In genomic region chr8:4292738-4293137, GRCm38 (mm10) we compare ENCODE assay signal across 26 mouse cellular contexts. TPM values are rescaled to one million over a fixed set of nuclear protein-coding genes. Genes with fewer than 3 reads are reported as not detected.
DNase-seq lines count a peak whose midpoint lies in the region; ATAC-seq and TF ChIP-seq lines count a peak whose summit lies in the region.
"Had no signal": no experiment of that assay in that cellular context is flagged by ENCODE, and none has a peak within 500 bp of the region (broad histone marks: within the 10 kb centered on the region; RNA-seq: fewer than 3 reads in every experiment).

No protein-coding gene starts in this region.

- no peaks in the 10 kb centered on the region for H3K9me3 ChIP-seq in heart, embryonic 11.5 days (replicated peaks; ENCODE audit: control insufficient read depth, low read length)
- H3K9me3 ChIP-seq in midbrain, postnatal 0 days (ENCODE audit: low read length): no peaks in the 10 kb centered on the region
- H3K9me3 ChIP-seq in midbrain, embryonic 16.5 days (replicated peaks; ENCODE audit: control insufficient read depth, low read length, poor library complexity, severe bottlenecking): no peaks in the 10 kb centered on the region
- H3K9me3 ChIP-seq: embryonic facial prominence, embryonic 10.5 days; embryonic facial prominence, embryonic 15.5 days; forebrain, embryonic 12.5 days; heart, embryonic 15.5 days; hindbrain, embryonic 12.5 days; liver, embryonic 15.5 days; megakaryocyte, embryonic 14.5 days; midbrain, embryonic 12.5 days had no signal

- no peak for TF ChIP-seq EP300 in heart, adult 2 months (IDR thresholded peaks at IDR 0.05; ENCODE audit: insufficient read depth, low read depth, low read length)

- no peak overlapping the region for H3K4me3 ChIP-seq in heart, adult 2 months
- H3K4me3 ChIP-seq in heart, embryonic 11.5 days (ENCODE audit: low read depth, low read length): no peak overlapping the region
- no peak overlapping the region for H3K4me3 ChIP-seq in layer of hippocampus, adult 2 months
- H3K4me3 ChIP-seq in midbrain, postnatal 0 days (ENCODE audit: low read depth, low read length): no peak overlapping the region
- no peak overlapping the region for H3K4me3 ChIP-seq in midbrain, embryonic 16.5 days (ENCODE audit: low read depth, low read length)
- H3K4me3 ChIP-seq: embryonic facial prominence, embryonic 10.5 days; embryonic facial prominence, embryonic 15.5 days; forebrain, embryonic 12.5 days; heart, embryonic 15.5 days; hindbrain, embryonic 12.5 days; liver, embryonic 15.5 days; megakaryocyte, embryonic 14.5 days; midbrain, embryonic 12.5 days had no signal

- intact Hi-C loops in heart, adult 2 months (cut with DNase I): no loop called here

- no peak overlapping the region for H3K27ac ChIP-seq in heart, adult 2 months
- no peak overlapping the region for H3K27ac ChIP-seq in heart, embryonic 11.5 days (ENCODE audit: low read depth, low read length)
- H3K27ac ChIP-seq in layer of hippocampus, adult 2 months: peak overlapping the region; percentile 43; the same call in 1 of the 2 replicates
- no peak overlapping the region for H3K27ac ChIP-seq in midbrain, postnatal 0 days (ENCODE audit: low read depth, low read length)
- H3K27ac ChIP-seq in midbrain, embryonic 16.5 days (ENCODE audit: low read length): no peak overlapping the region
- H3K27ac ChIP-seq: embryonic facial prominence, embryonic 10.5 days; embryonic facial prominence, embryonic 15.5 days; forebrain, embryonic 12.5 days; heart, embryonic 15.5 days; hindbrain, embryonic 12.5 days; liver, embryonic 15.5 days; midbrain, embryonic 12.5 days had no signal

- TF ChIP-seq CTCF in heart, adult 2 months (IDR thresholded peaks at IDR 0.05): peak; percentile 50
- TF ChIP-seq CTCF in layer of hippocampus, adult 2 months (conservative IDR thresholded peaks at IDR 0.05): peak; percentile 74
- peak; percentile 54 for TF ChIP-seq CTCF in midbrain, postnatal 0 days (IDR thresholded peaks at IDR 0.05)

- H3K27me3 ChIP-seq in heart, adult 2 months (ENCODE audit: control insufficient read depth, insufficient read depth, low read length): no peaks in the 10 kb centered on the region
- H3K27me3 ChIP-seq in heart, embryonic 11.5 days (ENCODE audit: control insufficient read depth, insufficient read depth, low read length): no peaks in the 10 kb centered on the region
- no peaks in the 10 kb centered on the region for H3K27me3 ChIP-seq in midbrain, postnatal 0 days (ENCODE audit: insufficient read depth, low read length)
- no peaks in the 10 kb centered on the region for H3K27me3 ChIP-seq in midbrain, embryonic 16.5 days (ENCODE audit: control insufficient read depth, insufficient read depth, low read depth, low read length)
- H3K27me3 ChIP-seq: embryonic facial prominence, embryonic 15.5 days; forebrain, embryonic 12.5 days; heart, embryonic 15.5 days; hindbrain, embryonic 12.5 days; liver, embryonic 15.5 days; megakaryocyte, embryonic 14.5 days; midbrain, embryonic 12.5 days had no signal

- H3K4me2 ChIP-seq in heart, embryonic 11.5 days: no peak overlapping the region
- no peak overlapping the region for H3K4me2 ChIP-seq in midbrain, postnatal 0 days (ENCODE audit: low read depth, low read length, poor library complexity, severe bottlenecking)
- no peak overlapping the region for H3K4me2 ChIP-seq in midbrain, embryonic 16.5 days (ENCODE audit: low read length)
- H3K4me2 ChIP-seq: embryonic facial prominence, embryonic 15.5 days; forebrain, embryonic 12.5 days; heart, embryonic 15.5 days; hindbrain, embryonic 12.5 days; liver, embryonic 15.5 days; midbrain, embryonic 12.5 days had no signal

- no peak overlapping the region for H3K9ac ChIP-seq in heart, adult 2 months (ENCODE audit: low read depth, low read length)
- no peak overlapping the region for H3K9ac ChIP-seq in heart, embryonic 11.5 days (ENCODE audit: low read depth, low read length)
- H3K9ac ChIP-seq in midbrain, postnatal 0 days (replicated peaks; ENCODE audit: low read length, poor library complexity, severe bottlenecking): no peak overlapping the region
- no peak overlapping the region for H3K9ac ChIP-seq in midbrain, embryonic 16.5 days (ENCODE audit: low read depth, low read length)
- H3K9ac ChIP-seq: embryonic facial prominence, embryonic 15.5 days; forebrain, embryonic 12.5 days; heart, embryonic 15.5 days; hindbrain, embryonic 12.5 days; liver, embryonic 15.5 days; midbrain, embryonic 12.5 days had no signal

- no peak for TF ChIP-seq POLR2A in heart, adult 2 months (IDR thresholded peaks at IDR 0.05; ENCODE audit: insufficient read depth, low read depth, low read length)

- 85% methylated on average over 5 of the region's 5 CpGs for WGBS in heart, adult 2 months
- 91% methylated on average over 5 of the region's 5 CpGs for WGBS in heart, embryonic 11.5 days (ENCODE audit: insufficient replicate concordance)
- WGBS in midbrain, postnatal 0 days: 91% methylated on average over 5 of the region's 5 CpGs
- 95% methylated on average over 5 of the region's 5 CpGs for WGBS in midbrain, embryonic 16.5 days

- no peaks in the 10 kb centered on the region for H3K79me2 ChIP-seq in heart, adult 2 months (replicated peaks; ENCODE audit: control insufficient read depth, insufficient read depth, low read length)

- no peak for ATAC-seq in heart, embryonic 11.5 days (replicated peaks; ENCODE audit: insufficient number of reproducible peaks, low FRiP score, low TSS enrichment)
- ATAC-seq in midbrain, postnatal 0 days (ENCODE audit: low FRiP score): no peak
- ATAC-seq in midbrain, embryonic 16.5 days: no peak
- ATAC-seq: CD4-positive, CD25-positive, alpha-beta regulatory T cell, adult 4 months; inflammation-experienced regulatory T-cells, adult 6 months; lung, postnatal 0 days had no signal

- DNase-seq in heart, adult 2 months: no peak
- DNase-seq in layer of hippocampus, adult 2 months (ENCODE audit: low spot score in 2 of 2): no peak
- no peak for DNase-seq in layer of hippocampus, adult 9-10 months (ENCODE audit: low spot score)
- no peak for DNase-seq in midbrain, postnatal 0 days (ENCODE audit: low spot score)
- DNase-seq in spleen, postnatal 4 days (ENCODE audit: low spot score in 2 of 2): no peak
- DNase-seq: adrenal gland, adult 8-10 months; cerebellum, adult 8-10 months; cerebellum, postnatal 25 days; kidney, adult 2 months; kidney, postnatal 10 days; left cerebral cortex, postnatal 4 days; lung, postnatal 4 days; thymus, postnatal 14 days had no signal

- H3K4me1 ChIP-seq in heart, adult 2 months (ENCODE audit: control insufficient read depth, insufficient read depth, low read length): no peaks in the 10 kb centered on the region
- no peaks in the 10 kb centered on the region for H3K4me1 ChIP-seq in heart, embryonic 11.5 days (ENCODE audit: control insufficient read depth, insufficient read depth, low read length)
- no peaks in the 10 kb centered on the region for H3K4me1 ChIP-seq in midbrain, postnatal 0 days (ENCODE audit: insufficient read depth, low read length)
- no peaks in the 10 kb centered on the region for H3K4me1 ChIP-seq in midbrain, embryonic 16.5 days (ENCODE audit: control insufficient read depth, insufficient read depth, low read length)
- H3K4me1 ChIP-seq: embryonic facial prominence, embryonic 10.5 days; embryonic facial prominence, embryonic 15.5 days; forebrain, embryonic 12.5 days; heart, embryonic 15.5 days; hindbrain, embryonic 12.5 days; liver, embryonic 15.5 days; midbrain, embryonic 12.5 days had no signal

- H3K36me3 ChIP-seq in heart, adult 2 months (ENCODE audit: control insufficient read depth, insufficient read depth, low read length): peaks cover 2% of the 10 kb centered on the region
- peaks cover 27% of the 10 kb centered on the region for H3K36me3 ChIP-seq in heart, embryonic 11.5 days (ENCODE audit: control insufficient read depth, insufficient read depth, low read length)
- H3K36me3 ChIP-seq in midbrain, postnatal 0 days (ENCODE audit: insufficient read depth, low read length): peaks cover 30% of the 10 kb centered on the region
- H3K36me3 ChIP-seq in midbrain, embryonic 16.5 days (ENCODE audit: control insufficient read depth, insufficient read depth, low read length): peaks cover 20% of the 10 kb centered on the region

RNA-seq across cellular contexts. Expression of gene Timm44, which starts 17.0 kb away (rescaled TPM):
- total RNA-seq in heart, adult 2 months (2021): 100 to 1,000 TPM in 1 of 2 experiments, 10 to 100 TPM in 1; 92.4 to 105 TPM
- polyA plus RNA-seq in heart, adult 2 months (2012; rRNA removed): 92.8 and 117 TPM in 2 replicates
- 76.9 and 79.6 TPM in 2 replicates for polyA plus RNA-seq in heart, embryonic 11.5 days (2014; fragmentation: Nextera tagmentation; extraction: Ambion mirVana)
- 10 to 100 TPM; 73.9 to 78.8 TPM for total RNA-seq in layer of hippocampus, adult 2 months (2021)
- total RNA-seq in midbrain, postnatal 0 days (2014; rRNA removed): 58.0 and 58.5 TPM in 2 replicates
- polyA plus RNA-seq in midbrain, postnatal 0 days (2015; fragmentation: Nextera tagmentation; extraction: Ambion mirVana): 50.5 and 52.7 TPM in 2 replicates
- 45.3 and 48.1 TPM in 2 replicates for polyA plus RNA-seq in midbrain, embryonic 16.5 days (2015; fragmentation: Nextera tagmentation; extraction: Ambion mirVana)

RNA-seq across cellular contexts. Expression of gene Ccl25, which starts 32.3 kb away (rescaled TPM):
- total RNA-seq in heart, adult 2 months (2021): 1 to 10 TPM; 2.9 to 5.1 TPM
- polyA plus RNA-seq in heart, adult 2 months (2012; rRNA removed): 2.5 and 3.5 TPM in 2 replicates
- 13.4 and 14.2 TPM in 2 replicates for polyA plus RNA-seq in heart, embryonic 11.5 days (2014; fragmentation: Nextera tagmentation; extraction: Ambion mirVana)
- total RNA-seq in layer of hippocampus, adult 2 months (2021): 10 to 100 TPM; 24.6 to 27.5 TPM
- total RNA-seq in midbrain, postnatal 0 days (2014; rRNA removed): 4.9 and 13.0 TPM in 2 replicates
- 14.7 and 16.3 TPM in 2 replicates for polyA plus RNA-seq in midbrain, postnatal 0 days (2015; fragmentation: Nextera tagmentation; extraction: Ambion mirVana)
- polyA plus RNA-seq in midbrain, embryonic 16.5 days (2015; fragmentation: Nextera tagmentation; extraction: Ambion mirVana): 18.4 and 18.8 TPM in 2 replicates

RNA-seq across cellular contexts. Expression of gene Elavl1, which starts 32.5 kb away (rescaled TPM):
- 10 to 100 TPM; 60.0 to 61.1 TPM for total RNA-seq in heart, adult 2 months (2021)
- 25.9 and 32.5 TPM in 2 replicates for polyA plus RNA-seq in heart, adult 2 months (2012; rRNA removed)
- polyA plus RNA-seq in heart, embryonic 11.5 days (2014; fragmentation: Nextera tagmentation; extraction: Ambion mirVana): 207 and 208 TPM in 2 replicates
- total RNA-seq in layer of hippocampus, adult 2 months (2021): 10 to 100 TPM; 78.6 to 81.1 TPM
- total RNA-seq in midbrain, postnatal 0 days (2014; rRNA removed): 70.6 and 73.3 TPM in 2 replicates
- 50.0 and 54.3 TPM in 2 replicates for polyA plus RNA-seq in midbrain, postnatal 0 days (2015; fragmentation: Nextera tagmentation; extraction: Ambion mirVana)
- 85.9 and 100 TPM in 2 replicates for polyA plus RNA-seq in midbrain, embryonic 16.5 days (2015; fragmentation: Nextera tagmentation; extraction: Ambion mirVana)

RNA-seq across cellular contexts. Expression of gene Ctxn1, which starts 33.7 kb away (rescaled TPM):
- under 1 TPM; 0.60 to 0.91 TPM for total RNA-seq in heart, adult 2 months (2021)
- 5.2 and 5.7 TPM in 2 replicates for polyA plus RNA-seq in heart, adult 2 months (2012; rRNA removed)
- polyA plus RNA-seq in heart, embryonic 11.5 days (2014; fragmentation: Nextera tagmentation; extraction: Ambion mirVana): 33.0 and 33.5 TPM in 2 replicates
- 100 to 1,000 TPM; 515 to 555 TPM for total RNA-seq in layer of hippocampus, adult 2 months (2021)
- total RNA-seq in midbrain, postnatal 0 days (2014; rRNA removed): 78.5 and 91.4 TPM in 2 replicates
- polyA plus RNA-seq in midbrain, postnatal 0 days (2015; fragmentation: Nextera tagmentation; extraction: Ambion mirVana): 250 and 259 TPM in 2 replicates
- 258 and 267 TPM in 2 replicates for polyA plus RNA-seq in midbrain, embryonic 16.5 days (2015; fragmentation: Nextera tagmentation; extraction: Ambion mirVana)
- polyA plus RNA-seq: CD4-positive, CD25-positive, alpha-beta regulatory T cell, adult 4 months had no signal

RNA-seq across cellular contexts. Expression of gene Snapc2, which starts 39.9 kb away (rescaled TPM):
- total RNA-seq in heart, adult 2 months (2021): 10 to 100 TPM; 14.7 to 16.2 TPM
- polyA plus RNA-seq in heart, adult 2 months (2012; rRNA removed): 18.5 and 38.1 TPM in 2 replicates
- 41.7 and 45.3 TPM in 2 replicates for polyA plus RNA-seq in heart, embryonic 11.5 days (2014; fragmentation: Nextera tagmentation; extraction: Ambion mirVana)
- 10 to 100 TPM; 27.7 to 27.8 TPM for total RNA-seq in layer of hippocampus, adult 2 months (2021)
- 60.4 and 74.3 TPM in 2 replicates for total RNA-seq in midbrain, postnatal 0 days (2014; rRNA removed)
- polyA plus RNA-seq in midbrain, postnatal 0 days (2015; fragmentation: Nextera tagmentation; extraction: Ambion mirVana): 64.8 and 68.1 TPM in 2 replicates
- 62.2 and 62.9 TPM in 2 replicates for polyA plus RNA-seq in midbrain, embryonic 16.5 days (2015; fragmentation: Nextera tagmentation; extraction: Ambion mirVana)
